Mouse (Mus musculus) T-cell, adult 2 months (primary cell): ENCODE data around the gene Ctnnd2.

ENCODE experiments used
- DNase-seq: peaks from one replicate; pipeline ENCODE4 v3.0.0; 2022; ENCODE audit warnings: low spot score

Gene Ctnnd2

DNA sequence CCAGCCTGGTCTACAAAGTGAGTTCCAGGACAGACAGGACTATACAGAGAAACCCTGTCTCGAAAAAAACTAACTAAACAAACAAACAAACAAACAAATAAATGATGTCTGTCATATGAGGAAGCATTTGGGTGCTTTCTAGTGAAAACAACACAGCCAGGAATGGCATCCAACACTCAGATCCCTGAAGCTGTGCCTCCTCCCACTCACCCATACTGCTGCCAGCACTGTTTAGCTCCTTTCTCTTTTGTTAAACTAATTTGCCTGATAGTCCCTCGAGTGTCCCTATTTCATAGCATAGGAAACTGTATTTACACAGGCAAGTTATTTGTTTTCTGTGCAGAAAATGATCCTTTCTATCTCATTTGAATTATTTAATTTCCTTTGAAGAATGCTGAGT, 546.8 kb downstream of the Ctnnd2 start:
- DNase-seq: no peak

DNA sequence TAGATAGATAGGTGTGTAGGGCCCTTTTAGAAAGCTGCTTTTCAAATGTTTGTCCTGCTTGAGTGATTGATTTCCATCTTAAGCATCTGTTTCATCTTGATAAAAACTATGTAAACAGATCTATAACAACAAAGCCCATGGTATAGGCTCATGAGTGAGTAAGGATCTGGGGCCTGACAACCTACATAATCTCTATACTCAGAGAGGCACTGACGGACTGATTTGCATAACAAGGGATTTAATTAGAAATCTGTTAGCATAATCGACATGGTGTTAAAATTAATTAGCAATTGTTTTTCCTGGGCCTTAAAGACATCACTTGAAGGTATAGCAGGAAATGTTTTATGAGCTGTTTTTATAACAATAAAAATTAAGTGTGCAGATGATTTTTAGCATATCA, 548.7 kb downstream of the Ctnnd2 start:
- DNase-seq: no peak

DNA sequence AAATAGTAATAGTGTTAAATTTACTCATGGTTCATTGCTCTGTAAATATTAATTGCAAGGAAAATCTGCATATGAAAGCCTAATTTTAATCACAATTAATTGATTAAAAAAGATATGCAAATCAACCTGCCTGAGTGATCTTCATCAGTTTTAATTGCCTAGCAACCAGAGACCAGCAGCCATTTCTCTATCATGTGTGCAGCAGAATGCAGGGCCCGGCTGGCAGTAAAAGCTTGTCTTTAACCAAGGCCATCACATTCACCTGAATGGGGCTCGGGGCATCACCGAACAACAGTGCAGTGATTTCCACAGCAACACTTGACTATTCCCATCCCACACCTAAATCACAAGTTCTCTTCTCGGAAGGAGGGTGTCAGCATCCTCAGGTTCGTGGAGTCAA, 553.7 kb downstream of the Ctnnd2 start:
- no peak for DNase-seq

DNA sequence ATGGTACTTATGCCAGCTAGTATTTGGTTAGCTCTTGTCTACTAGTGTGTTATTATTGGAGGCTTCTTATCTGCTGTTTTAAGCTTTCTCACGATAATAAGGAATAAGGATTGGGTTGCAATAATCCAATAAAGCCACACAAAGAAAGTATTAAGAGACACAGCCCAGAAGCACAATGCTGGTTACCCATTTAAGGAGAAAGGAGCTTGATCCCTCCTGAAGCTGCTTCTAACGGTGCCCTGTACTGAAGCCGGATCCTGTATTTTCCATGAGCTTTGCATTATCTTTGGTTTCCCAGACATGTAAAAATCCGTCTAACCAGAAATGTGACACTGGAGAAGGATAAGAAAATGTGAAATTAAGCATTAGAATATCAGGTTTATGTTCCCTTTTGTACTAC, 565.8 kb downstream of the Ctnnd2 start:
- no peak for DNase-seq

DNA sequence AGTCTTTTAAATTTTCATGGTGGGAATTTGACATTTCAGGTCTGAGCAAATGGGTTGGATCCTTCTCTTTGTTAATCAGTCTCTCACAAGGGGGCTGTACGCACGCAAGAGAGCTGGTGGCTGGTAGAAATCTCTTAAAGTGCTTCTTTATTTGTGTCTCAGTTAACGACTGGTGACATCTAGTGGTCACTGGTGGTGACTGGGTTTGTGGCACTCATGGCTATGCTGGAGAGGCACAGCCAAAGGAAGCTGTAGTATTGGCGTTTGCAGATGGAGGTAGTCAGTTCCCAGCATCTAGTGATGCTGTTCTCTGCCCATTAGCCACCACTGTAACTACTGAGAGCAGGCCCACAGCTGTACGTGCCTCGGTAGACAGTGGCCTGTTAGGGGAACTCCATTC, 568.3 kb downstream of the Ctnnd2 start:
- peak; percentile 26 for DNase-seq

DNA sequence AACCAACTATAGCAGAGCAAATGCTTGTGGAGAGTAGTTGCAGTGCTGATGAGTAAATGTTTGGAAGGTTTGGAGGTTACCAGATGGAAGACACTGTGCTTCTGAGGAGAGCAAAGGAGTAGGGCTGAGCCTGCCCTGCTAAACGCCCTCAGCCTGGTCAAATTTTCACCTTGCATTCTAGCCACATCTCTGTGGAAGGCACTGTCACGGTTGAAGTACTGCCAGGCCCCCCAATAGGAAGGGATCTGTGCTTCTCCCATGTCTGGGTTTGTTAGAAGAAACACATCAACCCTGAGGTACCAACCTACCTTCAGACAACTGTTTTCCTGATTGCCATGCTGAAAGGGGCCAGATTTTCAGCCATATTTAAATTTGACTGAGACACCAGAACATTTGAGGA, 585.6 kb downstream of the Ctnnd2 start:
- no peak for DNase-seq

DNA sequence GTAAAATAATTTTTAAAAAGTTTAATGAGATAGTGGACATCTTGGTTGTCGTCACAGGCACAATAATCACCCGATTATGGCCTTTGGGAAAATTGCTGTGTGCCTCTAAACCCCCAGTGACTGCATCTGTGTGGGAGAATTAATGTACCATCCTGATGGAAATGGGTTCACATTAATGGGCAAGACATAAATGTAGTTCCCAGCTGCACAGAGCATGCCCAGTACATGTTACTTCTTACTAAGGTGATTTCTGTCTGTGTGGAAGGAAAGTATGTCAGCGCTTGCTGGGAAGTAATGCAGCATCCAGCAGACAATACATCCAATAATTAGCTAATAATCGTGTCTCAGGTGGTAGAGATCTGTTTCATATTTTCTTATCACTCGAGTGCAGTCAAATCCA, 589.8 kb downstream of the Ctnnd2 start:
- DNase-seq: no peak

DNA sequence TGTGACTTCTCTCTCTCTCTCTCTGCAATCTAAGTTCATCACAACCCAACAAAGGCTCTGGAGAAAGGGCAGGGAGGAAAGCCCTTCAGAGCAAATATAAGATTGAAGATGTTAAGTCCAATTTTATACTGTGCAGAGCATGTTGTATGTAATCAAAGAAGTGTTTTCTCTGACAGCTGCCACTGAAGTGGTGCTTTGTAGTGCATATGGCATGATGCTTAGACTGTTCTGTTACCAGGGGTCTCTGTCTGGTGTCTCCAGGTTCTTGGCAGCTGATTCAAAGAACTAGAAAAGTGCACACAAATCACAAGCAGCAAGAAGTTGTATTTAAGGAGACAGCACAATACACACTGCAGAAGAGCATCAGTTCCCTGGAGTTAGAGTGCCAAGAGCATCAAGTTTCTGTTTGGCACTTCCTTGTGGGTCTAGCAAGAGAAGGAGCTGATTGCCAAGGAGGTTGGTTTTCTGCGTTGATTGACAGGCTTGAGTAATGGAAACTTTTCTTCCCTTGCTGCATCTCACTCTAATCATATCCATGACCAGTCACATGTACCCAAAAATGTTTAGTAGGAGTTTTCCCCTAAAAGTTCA, 590.4 kb downstream of the Ctnnd2 start:
- no peak for DNase-seq

DNA sequence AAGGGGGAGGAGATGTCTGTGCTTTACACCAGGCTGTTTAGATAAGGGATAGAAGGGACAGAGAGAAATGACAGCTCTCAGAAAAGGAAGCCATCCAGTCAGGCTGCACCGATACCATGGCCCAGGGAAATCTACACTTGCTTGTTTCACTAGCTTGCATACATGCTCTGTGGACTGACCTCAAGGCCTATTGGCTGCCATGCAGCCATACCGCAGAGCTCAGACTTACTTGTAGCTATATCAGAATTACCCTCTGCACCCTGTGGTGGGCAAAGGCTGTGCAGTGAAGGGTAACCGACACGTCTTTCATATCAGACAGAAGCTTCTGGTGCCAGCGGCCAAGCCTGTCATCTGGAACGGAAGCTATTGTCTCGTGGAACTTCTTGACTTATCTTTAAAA, 604.5 kb downstream of the Ctnnd2 start:
- no peak for DNase-seq

DNA sequence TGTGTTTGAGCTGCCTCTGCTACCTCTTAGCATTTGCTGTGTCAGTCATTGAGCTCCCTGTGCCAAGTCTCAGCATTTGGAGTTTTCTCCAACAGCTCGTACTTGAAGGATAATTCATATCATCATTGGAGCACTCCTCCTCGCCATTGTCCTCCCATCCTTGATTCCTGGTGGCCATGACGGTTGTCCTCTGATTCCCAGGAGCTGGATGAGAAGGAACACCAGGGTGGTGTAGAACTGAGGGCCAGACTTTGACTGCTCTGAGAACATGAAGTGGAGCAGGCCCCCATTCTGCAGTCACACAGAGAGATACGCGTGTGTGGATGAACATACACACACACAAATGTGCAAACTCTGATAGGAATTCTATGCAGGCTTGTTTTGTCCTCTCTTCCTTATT, 605.4 kb downstream of the Ctnnd2 start:
- DNase-seq: no peak

DNA sequence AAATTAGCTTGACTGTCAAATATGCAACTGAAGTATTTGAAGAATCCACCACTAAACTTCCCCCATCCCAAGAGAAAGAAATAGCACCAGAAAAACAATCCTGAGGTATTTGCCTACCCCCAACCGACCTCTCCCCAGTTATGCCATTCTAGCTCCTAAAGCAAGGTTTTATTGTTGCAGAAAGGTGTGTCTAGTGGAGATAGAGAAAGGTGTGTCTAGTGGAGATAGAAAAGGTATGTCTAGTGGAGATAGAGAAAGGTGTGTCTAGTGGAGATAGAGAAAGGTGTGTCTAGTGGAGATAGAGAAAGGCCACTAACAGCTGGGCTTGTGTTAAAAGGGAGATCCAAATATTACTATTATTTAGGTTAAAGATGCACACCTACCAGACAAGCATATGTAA, 607.5 kb downstream of the Ctnnd2 start:
- DNase-seq: no peak

DNA sequence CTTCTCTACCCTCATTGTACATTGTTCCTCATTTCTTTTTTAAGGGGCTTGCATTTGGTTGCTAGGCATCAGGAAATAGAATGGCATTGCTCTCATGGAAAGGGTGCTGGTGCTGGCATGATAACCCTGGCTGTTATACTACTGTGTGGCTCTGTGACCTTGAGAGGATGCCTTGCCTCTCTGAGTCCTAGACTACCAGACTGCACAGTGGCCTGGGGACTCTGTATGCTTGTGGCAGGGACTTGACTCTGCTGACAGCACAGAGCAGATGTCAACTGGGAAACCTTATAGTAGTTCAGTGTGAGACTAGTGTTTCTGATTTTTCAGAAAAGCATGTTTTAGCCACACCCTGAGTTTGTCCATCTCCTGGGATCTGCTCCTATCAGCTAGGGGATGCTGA, 608.6 kb downstream of the Ctnnd2 start:
- DNase-seq: no peak

DNA sequence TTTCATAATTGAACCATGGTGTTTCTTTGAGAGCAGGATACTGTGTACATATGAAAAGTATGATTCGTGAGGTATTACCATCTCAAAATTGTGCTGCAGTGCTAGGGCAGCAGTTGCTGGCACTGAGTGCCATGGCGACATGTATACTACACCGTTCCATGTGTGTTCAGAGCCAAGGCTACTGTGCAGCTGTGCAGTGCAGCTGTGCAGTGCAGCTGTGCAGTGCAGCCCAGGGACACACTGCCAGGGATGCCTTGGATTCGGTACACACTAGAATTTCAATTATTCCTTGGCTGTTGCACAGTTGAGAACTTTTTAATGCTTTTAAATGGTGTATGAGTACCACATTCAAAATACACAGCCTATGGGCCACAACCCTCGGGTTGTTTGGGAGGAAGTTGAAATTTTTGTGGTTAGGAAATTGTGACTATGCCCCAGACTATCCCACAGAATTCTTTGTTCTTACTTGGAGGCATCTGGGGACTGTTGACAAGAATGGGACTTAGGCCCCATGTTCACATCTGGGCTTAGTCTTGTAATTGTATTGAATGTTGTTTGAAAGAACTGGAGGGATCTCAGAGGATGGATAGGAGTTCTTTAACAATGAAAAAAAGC, 613.4 kb downstream of the Ctnnd2 start:
- DNase-seq: no peak

DNA sequence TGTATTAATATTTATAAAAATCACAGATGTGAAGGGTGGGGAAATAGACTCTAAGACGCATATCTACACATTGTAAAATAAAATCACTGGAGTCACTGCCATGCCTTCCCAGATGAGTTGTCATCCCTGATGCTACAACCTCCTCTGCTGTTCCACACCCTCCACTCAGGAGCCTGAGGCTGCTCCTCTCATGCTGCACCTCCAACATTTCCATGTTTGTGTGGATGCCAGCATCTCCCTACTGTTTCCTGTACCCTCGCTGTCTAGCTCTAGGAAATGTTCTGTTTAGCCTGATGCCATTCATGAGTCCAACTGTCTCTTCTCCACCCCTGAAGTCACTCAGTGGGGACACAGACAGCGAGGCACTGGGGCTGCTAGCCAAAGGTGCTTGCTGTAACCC, 620.9 kb downstream of the Ctnnd2 start:
- no peak for DNase-seq

DNA sequence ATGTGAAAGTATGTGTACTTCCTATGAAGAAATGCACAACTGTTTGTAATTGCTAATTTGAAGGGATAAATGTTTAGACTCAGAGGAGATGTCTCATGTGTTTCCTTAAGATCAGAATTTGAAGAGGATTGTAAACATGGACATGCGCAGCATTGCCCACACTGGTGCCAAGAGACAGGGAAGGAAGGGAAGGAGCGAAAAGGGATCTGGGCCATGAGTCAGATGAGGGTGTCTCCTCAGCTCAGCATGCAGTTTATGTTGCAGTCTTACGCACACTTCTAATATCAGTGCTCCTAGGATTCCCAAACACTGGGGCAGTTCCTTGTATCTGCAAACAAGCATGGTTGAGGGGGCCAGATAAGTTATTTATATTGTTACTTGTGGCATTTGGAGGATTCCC, 623.3 kb downstream of the Ctnnd2 start:
- DNase-seq: no peak

DNA sequence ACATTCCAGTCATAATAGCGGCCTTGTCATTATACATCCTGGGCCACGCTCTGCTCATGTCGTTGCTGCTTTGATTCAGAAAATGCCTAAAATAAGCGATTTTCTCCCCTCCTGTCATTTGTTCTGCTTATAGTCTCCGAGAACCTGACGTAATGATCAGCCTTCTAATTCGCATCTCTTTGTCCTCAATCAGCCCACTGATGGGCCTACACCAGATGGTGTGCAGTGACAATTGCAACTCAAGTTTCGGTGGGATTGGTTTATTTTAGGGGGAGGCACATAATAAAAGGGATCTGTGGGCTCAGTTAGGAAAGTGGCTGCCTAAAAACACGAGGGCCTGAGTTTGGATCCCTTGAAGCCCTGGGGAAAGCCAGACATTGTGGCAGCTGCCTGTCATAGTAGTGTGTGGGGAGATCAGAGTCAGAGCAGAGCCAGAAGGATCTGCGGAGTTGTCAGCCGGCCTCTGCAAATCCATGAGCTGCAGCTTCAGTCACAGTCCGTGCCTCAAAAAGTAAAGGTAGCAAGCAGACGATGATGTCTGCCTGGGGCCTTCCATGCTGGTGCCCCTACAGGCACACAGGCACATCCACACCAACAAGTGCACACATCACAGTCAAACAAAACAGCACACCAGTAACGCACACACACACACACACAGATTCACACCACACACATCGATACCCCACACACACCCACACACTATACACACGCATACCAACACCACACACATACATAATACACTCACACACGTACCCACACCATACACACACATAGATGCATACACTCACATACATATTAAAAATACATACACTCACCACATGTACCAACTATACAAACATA, 655.3 kb downstream of the Ctnnd2 start:
- no peak for DNase-seq

DNA sequence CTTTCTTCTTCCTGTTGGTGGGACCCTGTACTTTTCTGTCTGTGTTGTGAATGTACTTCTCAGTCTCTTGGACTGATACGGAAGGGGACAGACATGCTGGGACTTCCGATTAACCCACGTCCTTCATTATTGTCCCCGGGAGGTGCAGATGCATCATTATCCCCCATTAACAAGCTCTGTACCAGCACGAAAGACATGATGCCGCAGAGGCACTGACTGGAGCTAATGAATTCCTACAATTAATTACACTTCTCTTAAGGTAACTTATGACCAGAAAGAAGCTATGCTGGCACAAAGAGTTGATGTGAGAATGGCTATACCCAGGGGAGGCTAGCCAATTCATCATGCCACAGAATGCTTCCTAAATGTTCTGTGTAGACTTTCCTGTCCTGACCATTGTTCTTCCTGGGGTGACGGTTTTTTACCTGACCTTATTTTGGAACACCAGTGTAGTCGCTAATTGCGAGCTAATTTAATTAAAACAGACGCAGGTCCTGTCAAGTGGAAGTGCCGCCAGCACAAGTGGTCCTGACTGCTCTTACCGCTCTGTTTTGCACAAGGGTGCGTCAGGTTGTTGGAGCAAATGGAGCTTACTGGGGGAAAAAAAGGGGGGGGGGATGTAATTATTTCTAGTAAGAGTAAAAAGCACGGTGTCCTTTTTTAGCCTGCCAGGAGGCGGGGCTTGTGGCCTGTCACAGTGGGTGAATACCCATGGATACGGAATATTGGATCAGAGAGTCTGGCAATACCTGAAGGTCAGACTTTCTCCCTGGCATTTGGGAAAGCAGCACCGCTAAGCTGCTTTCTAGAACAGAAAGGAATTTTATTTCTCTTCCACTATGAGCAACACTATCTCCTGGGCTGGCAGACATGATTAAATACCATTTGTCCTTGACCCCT, 685.1 kb downstream of the Ctnnd2 start:
- no peak for DNase-seq

DNA sequence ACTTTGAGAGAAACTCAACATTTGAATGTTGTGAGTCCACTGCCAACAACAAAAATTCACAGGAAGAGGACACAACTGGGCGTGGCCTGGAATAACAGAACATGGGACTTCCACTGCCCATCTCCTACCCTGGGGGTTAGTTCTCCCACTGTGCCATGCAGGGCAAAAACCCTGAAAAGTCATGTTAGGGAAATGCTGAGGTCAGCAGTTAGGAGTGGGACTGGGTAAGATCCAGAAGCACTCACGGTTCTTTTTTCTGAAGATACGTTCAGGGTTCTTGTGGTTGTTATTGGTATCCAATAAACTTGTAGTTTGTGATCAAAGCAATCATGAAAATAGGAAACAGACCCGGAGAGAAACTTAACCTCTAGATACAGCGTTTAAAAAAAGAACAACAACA, 695.0 kb downstream of the Ctnnd2 start:
- DNase-seq: no peak

DNA sequence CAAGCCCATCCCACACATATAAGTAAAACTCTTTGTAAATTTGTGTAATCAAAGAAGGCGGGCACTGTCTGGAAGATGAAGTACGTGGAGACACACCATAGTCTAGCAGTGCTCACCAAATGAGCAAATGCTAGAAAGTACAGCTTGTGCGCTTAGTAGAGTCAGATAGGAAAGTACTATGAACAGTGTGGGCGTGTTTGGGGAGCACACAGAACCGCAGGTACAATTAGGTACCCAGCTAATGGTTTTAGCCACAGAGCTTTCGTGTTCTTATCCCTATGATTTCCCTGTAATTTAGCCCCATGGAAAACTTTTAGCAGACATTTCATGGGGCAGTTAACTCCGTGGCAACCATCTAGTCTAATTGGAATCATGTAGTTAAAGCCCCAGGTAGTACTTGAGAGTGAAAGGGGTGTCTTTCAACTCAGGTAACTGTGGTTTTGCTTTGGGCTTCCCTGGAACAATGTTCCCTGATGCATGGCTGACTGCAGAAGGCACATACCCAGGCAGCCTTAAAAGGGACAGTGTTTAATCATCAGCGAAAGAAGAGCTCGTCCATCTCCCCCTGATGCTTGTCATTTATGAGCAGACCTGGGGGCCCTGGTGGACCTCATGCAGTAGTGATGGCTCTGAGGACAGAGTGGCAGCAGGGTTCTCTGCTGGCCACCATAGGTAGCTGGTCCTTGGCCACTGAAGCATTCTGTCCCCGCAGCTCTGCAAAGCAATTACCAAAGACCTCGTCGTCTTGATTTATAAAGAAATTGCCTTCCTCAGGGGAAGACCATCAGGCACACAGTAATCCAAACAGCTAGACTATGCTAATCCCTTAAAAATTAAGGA, 697.5 kb downstream of the Ctnnd2 start:
- no peak for DNase-seq

DNA sequence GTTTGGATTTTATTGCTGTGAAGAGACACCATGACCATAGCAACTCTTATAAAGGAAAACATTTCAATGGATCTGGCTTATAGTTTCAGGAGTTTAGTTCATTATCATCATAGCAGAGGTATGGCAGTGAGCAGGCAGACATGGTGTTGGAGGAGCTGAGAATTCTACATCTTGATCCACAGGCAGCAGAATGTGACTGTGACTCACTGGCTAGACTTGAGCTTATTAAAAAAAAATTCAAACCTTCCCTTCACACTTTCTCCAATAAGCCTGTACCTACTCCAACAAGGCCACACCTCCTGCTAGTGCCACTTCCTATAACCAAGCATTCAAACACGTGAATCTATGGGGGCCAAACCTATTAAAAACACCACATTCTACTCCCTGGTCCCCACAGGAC, 703.1 kb downstream of the Ctnnd2 start:
- DNase-seq: no peak

DNA sequence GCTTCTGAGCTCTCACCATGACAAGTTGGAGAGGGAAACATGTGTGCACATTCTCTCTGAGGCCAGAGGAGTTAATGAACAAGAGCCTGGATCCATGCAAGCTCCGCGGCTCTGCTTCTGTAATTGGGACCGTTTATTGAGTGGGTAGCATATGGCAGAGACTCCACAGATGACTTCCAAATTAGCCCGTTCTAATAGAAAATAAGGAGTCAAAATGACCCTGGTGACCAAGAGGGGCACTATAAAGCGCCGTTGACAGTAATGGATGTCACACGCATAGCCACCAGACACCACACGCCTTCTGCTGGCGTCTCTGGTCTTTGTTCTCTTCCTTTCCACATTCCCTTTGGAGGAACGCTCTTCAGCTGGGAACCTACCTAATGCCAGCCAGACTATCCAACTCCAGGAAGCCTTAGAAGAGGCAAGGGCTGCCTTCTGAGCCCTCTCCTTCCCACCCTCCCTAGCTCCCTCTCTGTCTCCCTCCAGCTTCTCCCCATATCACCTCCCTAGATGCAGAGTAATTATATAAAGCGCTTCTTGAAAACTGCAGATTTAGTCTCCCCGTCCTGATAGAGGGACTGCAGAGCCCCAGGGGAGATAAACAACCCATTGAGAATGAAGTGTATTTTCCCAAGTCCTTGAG, 712.4 kb downstream of the Ctnnd2 start:
- no peak for DNase-seq
